Mouse (Mus musculus) embryonic facial prominence, embryonic 15.5 days (tissue): ENCODE results near the gene Necap2. TPM values are rescaled to one million over a fixed set of nuclear protein-coding genes. Genes with fewer than 3 reads are reported as not detected.

ENCODE experiments used
- ATAC-seq: fragments of 200-750 bp; cut with Nextera tagmentation; 2 replicates; pipeline ENCODE4 v1.8.0; 2017; ENCODE audit warnings: low read depth, moderate TSS enrichment; ENCODE audit not compliant: insufficient number of reproducible peaks, low FRiP score, low TSS enrichment
- H3K27ac ChIP-seq: fragments of 300-500 bp; sonication (generic); replicated peaks from 2 replicates; pipeline ENCODE4 v1.5.1; 2015; ENCODE audit warnings: mild to moderate bottlenecking, inconsistent platforms
- H3K27me3 ChIP-seq: fragments of 300-500 bp; sonication (generic); 2 replicates; pipeline ENCODE4 v1.6.1; 2015; ENCODE audit warnings: inconsistent platforms
- H3K36me3 ChIP-seq: fragments of 300-500 bp; sonication (generic); 2 replicates; pipeline ENCODE4 v1.6.1; 2015; ENCODE audit warnings: mild to moderate bottlenecking, inconsistent platforms
- H3K4me1 ChIP-seq: fragments of 300-500 bp; sonication (generic); 2 replicates; pipeline ENCODE4 v1.6.1; 2015; ENCODE audit warnings: inconsistent platforms
- H3K4me2 ChIP-seq: fragments of 300-500 bp; sonication (generic); replicated peaks from 2 replicates; pipeline ENCODE4 v1.6.1; 2015; ENCODE audit warnings: mild to moderate bottlenecking, inconsistent platforms
- H3K4me3 ChIP-seq: fragments of 300-500 bp; sonication (generic); replicated peaks from 2 replicates; pipeline ENCODE4 v1.5.1; 2015; ENCODE audit warnings: mild to moderate bottlenecking, inconsistent platforms
- H3K9ac ChIP-seq: fragments of 300-500 bp; sonication (generic); 2 replicates; pipeline ENCODE4 v1.6.1; 2015; ENCODE audit warnings: inconsistent platforms
- H3K9me3 ChIP-seq: fragments of 300-500 bp; sonication (generic); replicated peaks from 2 replicates; pipeline ENCODE4 v1.6.1; 2016; ENCODE audit warnings: inconsistent platforms
- WGBS: fragments of 180-500 bp; shearing (Covaris S2); methylation state at CpG from one replicate; pipeline ENCODE4 v1.1.7; 2015; 5-methylcytosine and 5-hydroxymethylcytosine counted together
- polyA plus RNA-seq: library from polyadenylated mRNA; unstranded; fragments of >200 nt; fragmentation: Nextera tagmentation; extraction: Ambion mirVana; gene quantifications from 2 replicates; pipeline ENCODE4 v1.2.1, GENCODE M21; 2015

Gene Necap2
- polyA plus RNA-seq, 1 experiment from 2014 or later, result 93.4 TPM

GRCm38 (mm10) chr4:141030541-141031206 is 47.5 kb downstream of the Necap2 start:
- 80% methylated on average over 18 of the region's 18 CpGs for WGBS

GRCm38 (mm10) chr4:141024992-141025391 is 53.2 kb downstream of the Necap2 start:
- Histone ChIP-seq H3K36me3 (peaks cover 16% of the 10 kb centered on the region), H3K9ac (no peak overlapping the region), H3K4me2 (no peak overlapping the region), H3K4me3 (no peak overlapping the region), H3K9me3 (no peaks in the 10 kb centered on the region), H3K27me3 (no peaks in the 10 kb centered on the region), H3K4me1 (peaks cover 38% of the 10 kb centered on the region), H3K27ac (0 out of 2 replicates have a peak overlapping the region, but pooled peaks have one; percentile 71)
- ATAC-seq, result no peak
- 79% methylated on average over 27 of the region's 27 CpGs for WGBS

More at GRCm38 (mm10) chr4:141030541-141031206, 47.5 kb downstream of the Necap2 start:
- H3K27me3 ChIP-seq, result no peaks in the 10 kb centered on the region
- H3K4me1 ChIP-seq, result peaks cover 29% of the 10 kb centered on the region
- no peak overlapping the region for H3K27ac ChIP-seq
- H3K4me2 ChIP-seq, result no peak overlapping the region
- no peak overlapping the region for H3K9ac ChIP-seq
- H3K36me3 ChIP-seq, result peaks cover 40% of the 10 kb centered on the region
- no peak for ATAC-seq
- H3K9me3 ChIP-seq, result no peaks in the 10 kb centered on the region
- H3K4me3 ChIP-seq, result no peak overlapping the region

DNA sequence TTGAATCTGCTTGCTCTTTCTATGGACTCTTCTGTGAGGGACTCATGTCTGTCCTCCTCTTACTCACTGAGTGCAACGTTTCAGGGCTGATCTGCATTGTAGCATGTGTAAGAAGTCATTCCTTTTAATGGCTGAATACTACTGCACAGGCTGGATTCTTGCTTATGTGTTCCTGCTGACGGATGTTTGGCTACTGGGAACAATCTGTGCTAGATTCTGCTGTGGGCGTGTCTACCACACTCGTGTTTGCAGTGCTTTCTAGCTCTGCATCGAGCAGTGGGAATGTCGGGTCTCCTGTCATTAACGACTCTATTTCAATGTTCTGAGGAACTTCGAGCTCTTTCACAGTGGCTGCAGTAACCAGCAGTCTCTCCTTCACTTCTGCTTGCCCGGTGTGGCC is 54.1 kb downstream of the Necap2 start:
- H3K9ac ChIP-seq, result no peak overlapping the region
- H3K27ac ChIP-seq, result peak overlapping the region; percentile 71

DNA sequence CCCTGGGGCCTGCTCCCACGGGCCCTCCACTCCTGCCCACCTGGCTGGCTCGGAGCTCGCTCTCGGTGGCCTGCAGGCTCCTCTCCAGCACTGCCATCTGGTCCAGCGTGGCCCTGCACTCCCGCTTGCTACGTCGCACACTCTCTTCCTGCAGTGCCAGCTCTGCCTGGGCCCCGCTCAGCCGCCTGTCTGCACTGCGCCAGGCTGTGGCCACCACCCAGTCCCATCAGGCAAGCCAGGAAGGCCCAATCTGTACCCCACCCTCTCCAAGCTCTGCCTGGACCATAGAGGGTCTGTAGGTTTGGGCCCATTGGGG is 56.6 kb downstream of the Necap2 start:
- 32% methylated on average over 11 of the region's 11 CpGs for WGBS
- H3K9ac ChIP-seq, result no peak overlapping the region
- H3K4me3 ChIP-seq, result no peak overlapping the region
- peaks cover 8% of the 10 kb centered on the region; the same call in 1 of the 2 replicates for H3K36me3 ChIP-seq
- ATAC-seq, result 0 out of 2 replicates have a peak, but pooled peaks have one; percentile 0
- H3K27ac ChIP-seq, result peak overlapping the region; percentile 85
- no peaks in the 10 kb centered on the region for H3K9me3 ChIP-seq
- H3K4me1 ChIP-seq, result peaks cover 68% of the 10 kb centered on the region
- no peaks in the 10 kb centered on the region for H3K27me3 ChIP-seq
- H3K4me2 ChIP-seq, result 0 out of 2 replicates have a peak overlapping the region, but pooled peaks have one; percentile 18

More for the DNA sequence above, 54.1 kb downstream of the Necap2 start:
- Histone ChIP-seq H3K36me3 (peaks cover 8% of the 10 kb centered on the region), H3K9me3 (no peaks in the 10 kb centered on the region), H3K4me2 (no peak overlapping the region), H3K4me1 (peaks cover 48% of the 10 kb centered on the region), H3K4me3 (no peak overlapping the region), H3K27me3 (no peaks in the 10 kb centered on the region)
- WGBS, result 45% methylated on average over 9 of the region's 9 CpGs
- no peak for ATAC-seq

DNA sequence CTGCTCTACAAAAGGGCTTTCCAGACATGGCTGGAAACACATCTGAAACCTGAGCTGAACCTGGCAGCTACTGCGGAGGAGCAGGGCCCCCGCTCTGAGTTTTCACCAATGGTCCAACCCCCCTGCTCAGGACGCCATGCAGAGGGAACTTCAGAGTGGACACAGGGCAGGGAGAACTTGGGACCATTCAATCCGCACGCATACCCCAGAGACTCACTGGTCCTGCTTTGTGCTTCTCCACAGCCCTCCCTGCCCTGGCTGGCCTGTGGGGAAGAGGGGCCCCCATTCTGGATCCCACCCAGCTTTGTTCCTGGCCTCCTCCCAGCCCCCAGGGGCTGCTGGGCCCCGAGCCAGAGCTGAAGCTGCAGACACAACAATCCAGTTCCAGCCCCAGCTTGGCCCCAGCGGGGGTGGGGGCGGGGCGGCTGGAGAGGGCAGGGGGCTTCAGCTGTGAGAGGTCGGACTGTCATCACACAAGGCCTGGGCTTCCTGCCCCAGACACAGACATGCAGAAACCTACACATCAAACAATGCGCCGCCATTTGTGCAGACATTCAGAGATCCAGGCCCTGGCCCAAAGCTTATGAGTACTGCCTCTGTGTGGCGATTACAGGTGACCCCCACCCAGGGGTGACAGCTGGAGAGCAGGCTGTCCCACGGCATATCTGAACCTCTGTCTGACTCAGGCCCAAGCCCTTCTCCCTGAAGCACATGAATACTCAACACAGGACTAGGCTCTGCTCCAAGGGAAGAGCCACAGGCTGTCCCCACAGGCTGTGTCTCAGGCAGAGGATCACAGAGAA is 57.1 kb downstream of the Necap2 start:
- ATAC-seq, result peak; percentile 72
- Histone ChIP-seq H3K27me3 (no peaks in the 10 kb centered on the region), H3K9me3 (no peaks in the 10 kb centered on the region), H3K9ac (no peak overlapping the region), H3K27ac (peak overlapping the region; percentile 85), H3K4me2 (peak overlapping the region; percentile 18), H3K4me3 (no peak overlapping the region), H3K4me1 (peaks cover 73% of the 10 kb centered on the region), H3K36me3 (peaks cover 11% of the 10 kb centered on the region; the same call in 1 of the 2 replicates)
- WGBS, result 9% methylated on average over 14 of the region's 14 CpGs

DNA sequence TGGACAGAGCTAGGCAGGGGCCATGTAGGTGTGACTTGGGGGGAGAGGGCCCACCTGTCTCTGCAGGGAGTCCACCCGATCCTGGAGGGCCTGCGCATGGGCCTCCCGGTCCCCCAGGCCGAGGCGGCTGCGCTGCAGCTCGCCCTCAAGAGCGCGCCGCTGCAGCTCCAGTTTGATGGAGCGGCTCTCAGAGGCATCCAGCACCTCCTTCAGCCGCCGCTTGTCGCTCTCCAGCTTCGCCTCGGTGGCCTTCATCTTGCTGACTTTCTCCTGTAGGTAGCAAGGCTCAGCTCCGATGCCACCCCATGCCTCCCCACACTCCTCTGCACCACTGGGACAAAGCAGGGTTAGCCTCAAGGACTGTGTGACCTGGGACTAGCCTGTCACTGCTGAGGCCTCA is 57.9 kb downstream of the Necap2 start:
- H3K4me1 ChIP-seq, result peaks cover 78% of the 10 kb centered on the region
- no peak overlapping the region for H3K9ac ChIP-seq
- H3K27ac ChIP-seq, result peak overlapping the region; percentile 85
- H3K36me3 ChIP-seq, result peaks cover 16% of the 10 kb centered on the region
- no peaks in the 10 kb centered on the region for H3K27me3 ChIP-seq
- H3K4me2 ChIP-seq, result peak overlapping the region; percentile 18; the same call in 1 of the 2 replicates
- 68% methylated on average over 17 of the region's 17 CpGs for WGBS
- no peak overlapping the region for H3K4me3 ChIP-seq
- no peak for ATAC-seq
- no peaks in the 10 kb centered on the region for H3K9me3 ChIP-seq

GRCm38 (mm10) chr4:141017657-141018436 is 60.3 kb downstream of the Necap2 start:
- no peak overlapping the region for H3K4me3 ChIP-seq
- peak overlapping the region; percentile 34; the same call in 1 of the 2 replicates for H3K27ac ChIP-seq
- no peaks in the 10 kb centered on the region for H3K9me3 ChIP-seq
- H3K4me2 ChIP-seq, result no peak overlapping the region
- peaks cover 84% of the 10 kb centered on the region for H3K4me1 ChIP-seq
- no peaks in the 10 kb centered on the region for H3K27me3 ChIP-seq
- WGBS, result 79% methylated on average over 29 of the region's 29 CpGs
- H3K9ac ChIP-seq, result no peak overlapping the region
- no peak for ATAC-seq
- H3K36me3 ChIP-seq, result peaks cover 39% of the 10 kb centered on the region

Other genes with a start within 250 kb of the Necap2 start
- gene Padi1, start 232.6 kb downstream of the Necap2 start, polyA plus RNA-seq, result 0.85 and 1.0 TPM in 2 replicates
- gene Padi2, start 172.0 kb downstream of the Necap2 start, polyA plus RNA-seq, result 15.3 and 21.4 TPM in 2 replicates
- 356 and 362 TPM in 2 replicates for gene Sdhb, start 117.2 kb downstream of the Necap2 start, polyA plus RNA-seq
- gene Atp13a2, start 91.5 kb downstream of the Necap2 start, polyA plus RNA-seq, result 47.2 and 48.1 TPM in 2 replicates
- gene Mfap2, start 67.9 kb downstream of the Necap2 start, polyA plus RNA-seq, result 923 and 969 TPM in 2 replicates
- 6.9 and 7.0 TPM in 2 replicates for gene Crocc, start 17.8 kb downstream of the Necap2 start, polyA plus RNA-seq
- gene Spata21, start 10.0 kb upstream of the Necap2 start, polyA plus RNA-seq, result 0.20 and 0.28 TPM in 2 replicates
- 43.9 and 45.1 TPM in 2 replicates for gene Szrd1, start 61.4 kb upstream of the Necap2 start, polyA plus RNA-seq
- 23.7 and 25.8 TPM in 2 replicates for gene Fbxo42, start 69.6 kb upstream of the Necap2 start, polyA plus RNA-seq
- 6.8 and 8.1 TPM in 2 replicates for gene Rsg1, start 135.6 kb upstream of the Necap2 start, polyA plus RNA-seq
- gene Arhgef19, start 161.1 kb upstream of the Necap2 start, polyA plus RNA-seq, result 25.6 and 27.7 TPM in 2 replicates
- gene Epha2, start 222.9 kb upstream of the Necap2 start, polyA plus RNA-seq, result 7.4 and 7.6 TPM in 2 replicates